Mouse (Mus musculus): ENCODE measurements around the gene Pbx1. TPM values are rescaled to one million over a fixed set of nuclear protein-coding genes. Genes with fewer than 3 reads are reported as not detected.

Pbx1 gene
- total and polyA plus RNA-seq, 3 experiments = 0.10 TPM; not detected in 2

- no peak overlapping the region for H3K4me3 ChIP-seq (ENCODE audit: control insufficient read depth in 1 of 2, insufficient read depth in 1 of 2, low read depth in 2 of 2, low read length in 2 of 2)
- no peaks in the 10 kb centered on the region for H3K36me3 ChIP-seq (ENCODE audit: control insufficient read depth in 1 of 2, insufficient read depth in 2 of 2, low read length in 2 of 2)
- H3K9ac ChIP-seq (ENCODE audit: control insufficient read depth, low read depth, low read length, poor library complexity, severe bottlenecking) = no peak overlapping the region
- H3K27me3 ChIP-seq (ENCODE audit: control insufficient read depth in 1 of 2, insufficient read depth in 2 of 2, low read length in 2 of 2) = no peaks in the 10 kb centered on the region
- no peaks in the 10 kb centered on the region for H3K9me3 ChIP-seq (replicated peaks; ENCODE audit: insufficient read depth, low read length)
- H3K27ac ChIP-seq (ENCODE audit: control insufficient read depth, low read depth, low read length) = no peak overlapping the region
- no peaks in the 10 kb centered on the region for H3K79me2 ChIP-seq (ENCODE audit: control insufficient read depth, insufficient read depth, low read length, poor library complexity)
- H3K4me1 ChIP-seq (ENCODE audit: control insufficient read depth in 1 of 2, insufficient read depth in 2 of 2, low read length in 2 of 2) = no peaks in the 10 kb centered on the region
- DNase-seq (ENCODE audit: low read depth, low spot score) = no peak
- TF ChIP-seq EP300 (IDR thresholded peaks at IDR 0.05; ENCODE audit: low read depth in 1 of 2, low read length in 2 of 2) (no peak), JUND (IDR thresholded peaks at IDR 0.05; ENCODE audit: low read depth, low read length) (no peak), MYC (IDR thresholded peaks at IDR 0.05; ENCODE audit: low read depth, low read length) (no peak), BHLHE40 (IDR thresholded peaks at IDR 0.05; ENCODE audit: borderline replicate concordance, low read depth, low read length) (no peak), POLR2A (IDR thresholded peaks at IDR 0.05; ENCODE audit: control insufficient read depth in 1 of 2, insufficient read depth in 1 of 2, low read depth in 1 of 2, low read length in 2 of 2, poor library complexity in 1 of 2) (no peak), POLR2AphosphoS2 (IDR thresholded peaks at IDR 0.05; ENCODE audit: low read length) (no peak), MAZ (IDR thresholded peaks at IDR 0.05; ENCODE audit: low read depth, low read length) (no peak), RAD21 (IDR thresholded peaks at IDR 0.05; ENCODE audit: low read depth, low read length) (no peak), SIN3A (IDR thresholded peaks at IDR 0.05; ENCODE audit: low read length) (no peak), CHD1 (IDR thresholded peaks at IDR 0.05; ENCODE audit: low read depth, low read length) (no peak)
Measured at GRCm38 (mm10) chr1:168070273-168070910, 361.7 kb downstream of the Pbx1 start.

GRCm38 (mm10) chr1:168069740-168070139 is 362.3 kb downstream of the Pbx1 start:
- no peak for TF ChIP-seq ZNF384 (IDR thresholded peaks at IDR 0.05; ENCODE audit: low read depth, low read length)
- TF ChIP-seq MYB (IDR thresholded peaks at IDR 0.05; ENCODE audit: low read depth, low read length) = no peak
- TF ChIP-seq TAL1 (IDR thresholded peaks at IDR 0.05; ENCODE audit: low read length) = no peak
- Histone ChIP-seq H3K79me2 (ENCODE audit: control insufficient read depth, insufficient read depth, low read length, poor library complexity) (no peaks in the 10 kb centered on the region), H3K4me3 (ENCODE audit: control insufficient read depth in 1 of 2, insufficient read depth in 1 of 2, low read depth in 2 of 2, low read length in 2 of 2) (no peak overlapping the region), H3K9me3 (replicated peaks; ENCODE audit: insufficient read depth, low read length) (no peaks in the 10 kb centered on the region), H3K9ac (ENCODE audit: control insufficient read depth, low read depth, low read length, poor library complexity, severe bottlenecking) (no peak overlapping the region), H3K27me3 (ENCODE audit: control insufficient read depth in 1 of 2, insufficient read depth in 2 of 2, low read length in 2 of 2) (no peaks in the 10 kb centered on the region), H3K27ac (ENCODE audit: control insufficient read depth, low read depth, low read length) (no peak overlapping the region), H3K4me1 (ENCODE audit: control insufficient read depth in 1 of 2, insufficient read depth in 2 of 2, low read length in 2 of 2) (no peaks in the 10 kb centered on the region), H3K36me3 (ENCODE audit: control insufficient read depth in 1 of 2, insufficient read depth in 2 of 2, low read length in 2 of 2) (no peaks in the 10 kb centered on the region)
- no peak for DNase-seq (ENCODE audit: low read depth, low spot score)

Data from MEL (cell line).